In genomic region chr15:100735953-100736300, GRCm38 (mm10) we compare ENCODE assay signal across 17 mouse cellular contexts. TPM values are rescaled to one million over a fixed set of nuclear protein-coding genes. Genes with fewer than 3 reads are reported as not detected.
DNase-seq lines count a peak whose midpoint lies in the region; ATAC-seq and TF ChIP-seq lines count a peak whose summit lies in the region.
"Had no signal": no experiment of that assay in that cellular context is flagged by ENCODE, and none has a peak within 500 bp of the region (broad histone marks: within the 10 kb centered on the region; RNA-seq: fewer than 3 reads in every experiment).

No protein-coding gene starts in this region.

- WGBS in liver, postnatal 0 days (ENCODE audit: insufficient replicate concordance) = 39% methylated on average over 9 of the region's 9 CpGs
- WGBS in hindbrain, embryonic 11.5 days = 90% methylated on average over 9 of the region's 9 CpGs
- 82% methylated on average over 9 of the region's 9 CpGs for WGBS in neural tube, embryonic 15.5 days

- no peaks in the 10 kb centered on the region for H3K36me3 ChIP-seq in E14TG2a.4 (ENCODE audit: insufficient read depth, low read length)
- H3K36me3 ChIP-seq in liver, postnatal 0 days (replicated peaks; ENCODE audit: insufficient read depth, low read length) = no peaks in the 10 kb centered on the region
- H3K36me3 ChIP-seq in hindbrain, embryonic 11.5 days (ENCODE audit: control insufficient read depth, insufficient read depth, low read length) = no peaks in the 10 kb centered on the region
- no peaks in the 10 kb centered on the region for H3K36me3 ChIP-seq in neural tube, embryonic 15.5 days
- H3K36me3 ChIP-seq: kidney, embryonic 15.5 days; midbrain, embryonic 15.5 days; neural tube, embryonic 12.5 days; stomach, embryonic 15.5 days had no signal

- H3K4me2 ChIP-seq in liver, postnatal 0 days (ENCODE audit: low read depth, low read length) = peak overlapping the region; percentile 20; the same call in 1 of the 2 replicates
- no peak overlapping the region for H3K4me2 ChIP-seq in hindbrain, embryonic 11.5 days (replicated peaks; ENCODE audit: low read depth, low read length)
- no peak overlapping the region for H3K4me2 ChIP-seq in neural tube, embryonic 15.5 days
- H3K4me2 ChIP-seq: kidney, embryonic 15.5 days; midbrain, embryonic 15.5 days; neural tube, embryonic 12.5 days; stomach, embryonic 15.5 days had no signal

- H3K27me3 ChIP-seq in E14TG2a.4 (ENCODE audit: insufficient read depth, low read length) = peaks cover 25% of the 10 kb centered on the region
- H3K27me3 ChIP-seq in liver, postnatal 0 days (ENCODE audit: insufficient read depth, low read length) = peaks cover 2% of the 10 kb centered on the region; the same call in 1 of the 2 replicates
- peaks cover 3% of the 10 kb centered on the region; the same call in 1 of the 2 replicates for H3K27me3 ChIP-seq in hindbrain, embryonic 11.5 days (ENCODE audit: control insufficient read depth, insufficient read depth, low read length)
- peaks cover 10% of the 10 kb centered on the region for H3K27me3 ChIP-seq in neural tube, embryonic 15.5 days (replicated peaks)

- no peaks in the 10 kb centered on the region for H3K9me3 ChIP-seq in E14TG2a.4 (ENCODE audit: low read length)
- no peaks in the 10 kb centered on the region for H3K9me3 ChIP-seq in liver, postnatal 0 days (ENCODE audit: low read length)
- no peaks in the 10 kb centered on the region for H3K9me3 ChIP-seq in hindbrain, embryonic 11.5 days (ENCODE audit: control insufficient read depth, low read length)
- no peaks in the 10 kb centered on the region for H3K9me3 ChIP-seq in neural tube, embryonic 15.5 days (replicated peaks)
- H3K9me3 ChIP-seq: kidney, embryonic 15.5 days; midbrain, embryonic 15.5 days; neural tube, embryonic 12.5 days; stomach, embryonic 15.5 days had no signal

- peaks cover 25% of the 10 kb centered on the region for H3K4me1 ChIP-seq in E14TG2a.4 (replicated peaks; ENCODE audit: low read depth, low read length)
- peaks cover 23% of the 10 kb centered on the region for H3K4me1 ChIP-seq in liver, postnatal 0 days (ENCODE audit: insufficient read depth)
- H3K4me1 ChIP-seq in hindbrain, embryonic 11.5 days (replicated peaks; ENCODE audit: control insufficient read depth, insufficient read depth, low read length) = no peaks in the 10 kb centered on the region
- H3K4me1 ChIP-seq in neural tube, embryonic 15.5 days = no peaks in the 10 kb centered on the region
- H3K4me1 ChIP-seq: midbrain, embryonic 15.5 days; neural tube, embryonic 12.5 days; stomach, embryonic 15.5 days had no signal

- no peak overlapping the region for H3K9ac ChIP-seq in liver, postnatal 0 days (replicated peaks)
- no peak overlapping the region for H3K9ac ChIP-seq in hindbrain, embryonic 11.5 days (ENCODE audit: low read depth, low read length)
- H3K9ac ChIP-seq in neural tube, embryonic 15.5 days (replicated peaks) = no peak overlapping the region
- H3K9ac ChIP-seq: forebrain, postnatal 0 days; kidney, embryonic 15.5 days; midbrain, embryonic 15.5 days; neural tube, embryonic 12.5 days; stomach, embryonic 15.5 days had no signal

- peak overlapping the region; percentile 53 for H3K4me3 ChIP-seq in E14TG2a.4 (replicated peaks; ENCODE audit: low read length)
- no peak overlapping the region for H3K4me3 ChIP-seq in liver, postnatal 0 days (ENCODE audit: low read depth, low read length)
- no peak overlapping the region for H3K4me3 ChIP-seq in hindbrain, embryonic 11.5 days (ENCODE audit: low read depth, low read length)
- no peak overlapping the region for H3K4me3 ChIP-seq in neural tube, embryonic 15.5 days (replicated peaks)
- H3K4me3 ChIP-seq: erythroblast, embryonic 14.5 days; heart, adult 2 months; kidney, embryonic 15.5 days; midbrain, embryonic 15.5 days; neural tube, embryonic 12.5 days; stomach, embryonic 15.5 days had no signal

- ATAC-seq in erythroid progenitor cell, adult 5-6 weeks (replicated peaks; ENCODE audit: low FRiP score, poor library complexity, severe bottlenecking) = peak; percentile 57
- ATAC-seq in liver, postnatal 0 days = peak; percentile 20; the same call in 1 of the 2 replicates
- ATAC-seq in hindbrain, embryonic 11.5 days (ENCODE audit: low FRiP score) = no peak
- no peak for ATAC-seq in neural tube, embryonic 15.5 days (ENCODE audit: low FRiP score)
- ATAC-seq: forebrain, postnatal 0 days; inflammation-experienced regulatory T-cells, adult 6 months; midbrain, embryonic 15.5 days had no signal

- TF ChIP-seq CTCF in E14TG2a.4 (conservative IDR thresholded peaks at IDR 0.05; ENCODE audit: low read length) = no peak
- TF ChIP-seq CTCF in liver, postnatal 0 days (IDR thresholded peaks at IDR 0.05; ENCODE audit: low read depth) = no peak

- TF ChIP-seq EP300 in liver, postnatal 0 days (IDR thresholded peaks at IDR 0.05; ENCODE audit: low read depth) = no peak

- DNase-seq in 416B (ENCODE audit: low read depth) = peak; percentile 82
- DNase-seq in liver, postnatal 0 days = no peak
- DNase-seq in kidney, postnatal 14 days = no peak
- no peak for DNase-seq in hindbrain, embryonic 11.5 days (ENCODE audit: low spot score)
- DNase-seq: adrenal gland, postnatal 25 days; forebrain, postnatal 0 days; thymus, postnatal 14 days had no signal

- H3K27ac ChIP-seq in liver, postnatal 0 days (ENCODE audit: low read depth) = peak overlapping the region; percentile 12; the same call in 1 of the 2 replicates
- no peak overlapping the region for H3K27ac ChIP-seq in hindbrain, embryonic 11.5 days (ENCODE audit: low read depth, low read length)
- no peak overlapping the region for H3K27ac ChIP-seq in neural tube, embryonic 15.5 days (replicated peaks)
- H3K27ac ChIP-seq: heart, adult 2 months; kidney, embryonic 15.5 days; midbrain, embryonic 15.5 days; neural tube, embryonic 12.5 days; stomach, embryonic 15.5 days had no signal

RNA-seq across cellular contexts. Expression of gene Galnt6, which starts 6.8 kb away (rescaled TPM):
- 1.3 and 3.6 TPM in 2 replicates for total RNA-seq in erythroid progenitor cell, adult 5-6 weeks (2015; ENCODE audit: low replicate concordance)
- total RNA-seq in erythroid progenitor cell, adult 5-6 weeks (2017; ENCODE audit: low replicate concordance) = 4.4 and 5.4 TPM in 2 replicates
- 1.3 and 1.6 TPM in 2 replicates for polyA plus RNA-seq in liver, postnatal 0 days (2015; fragmentation: Nextera tagmentation; extraction: Ambion mirVana)
- polyA plus RNA-seq in hindbrain, embryonic 11.5 days (2014; fragmentation: Nextera tagmentation; extraction: Ambion mirVana) = 0.14 and 0.15 TPM in 2 replicates
- polyA plus RNA-seq in neural tube, embryonic 15.5 days (2015; fragmentation: Nextera tagmentation; extraction: Ambion mirVana) = 0.33 and 1.5 TPM in 2 replicates

RNA-seq across cellular contexts. Expression of gene Slc4a8, which starts 25.6 kb away (rescaled TPM):
- total RNA-seq in erythroid progenitor cell, adult 5-6 weeks (2015; ENCODE audit: low replicate concordance) = 2.1 TPM in 1 of 2 replicates, not detected in the other
- 0.13 and 0.83 TPM in 2 replicates for total RNA-seq in erythroid progenitor cell, adult 5-6 weeks (2017; ENCODE audit: low replicate concordance)
- 1.0 and 1.1 TPM in 2 replicates for polyA plus RNA-seq in liver, postnatal 0 days (2015; fragmentation: Nextera tagmentation; extraction: Ambion mirVana)
- 6.6 and 9.0 TPM in 2 replicates for polyA plus RNA-seq in hindbrain, embryonic 11.5 days (2014; fragmentation: Nextera tagmentation; extraction: Ambion mirVana)
- polyA plus RNA-seq in neural tube, embryonic 15.5 days (2015; fragmentation: Nextera tagmentation; extraction: Ambion mirVana) = 20.9 and 25.9 TPM in 2 replicates

RNA-seq across cellular contexts. Expression of gene Cela1, which starts 48.2 kb away (rescaled TPM):
- total RNA-seq in erythroid progenitor cell, adult 5-6 weeks (2015; ENCODE audit: low replicate concordance) = 56.2 and 77.8 TPM in 2 replicates
- total RNA-seq in erythroid progenitor cell, adult 5-6 weeks (2017; ENCODE audit: low replicate concordance) = 26.6 and 30.5 TPM in 2 replicates
- 29.5 and 31.5 TPM in 2 replicates for polyA plus RNA-seq in liver, postnatal 0 days (2015; fragmentation: Nextera tagmentation; extraction: Ambion mirVana)
- 0.99 and 1.7 TPM in 2 replicates for polyA plus RNA-seq in hindbrain, embryonic 11.5 days (2014; fragmentation: Nextera tagmentation; extraction: Ambion mirVana)
- 3.1 and 5.8 TPM in 2 replicates for polyA plus RNA-seq in neural tube, embryonic 15.5 days (2015; fragmentation: Nextera tagmentation; extraction: Ambion mirVana)

Comparison
In these comparisons a context has a peak if more than half of its experiments do, and no peak if none do; other contexts are left out.
1. ATAC-seq: peak in erythroid progenitor cell, adult 5-6 weeks (single experiment) and liver, postnatal 0 days (single experiment); none in hindbrain, embryonic 11.5 days (single experiment) and neural tube, embryonic 15.5 days (single experiment).